Mouse (Mus musculus): ENCODE measurements around the gene Pou6f2. TPM values are rescaled to one million over a fixed set of nuclear protein-coding genes. Genes with fewer than 3 reads are reported as not detected.
A peak's percentile ranks its signal among the peaks of the same experiment; 100 is the strongest.

Gene Pou6f2
- polyA plus RNA-seq, 1 experiment from 2014 or later, result not detected

- H3K9me3 ChIP-seq (ENCODE audit: control insufficient read depth), result no peaks in the 10 kb centered on the region
- no peak overlapping the region for H3K27ac ChIP-seq (ENCODE audit: low read depth, low read length)
- no peak for TF ChIP-seq CTCF (IDR thresholded peaks at IDR 0.05; ENCODE audit: low read depth)
- no peak overlapping the region for H3K4me3 ChIP-seq (ENCODE audit: low read depth, low read length)
- ATAC-seq, result no peak
- no peaks in the 10 kb centered on the region for H3K4me1 ChIP-seq (replicated peaks; ENCODE audit: control insufficient read depth, insufficient read depth, low read length)
- 79% methylated on average over 5 of the region's 5 CpGs for WGBS
- no peaks in the 10 kb centered on the region for H3K36me3 ChIP-seq (ENCODE audit: control insufficient read depth, insufficient read depth)
- H3K27me3 ChIP-seq (replicated peaks; ENCODE audit: control insufficient read depth, insufficient read depth, low read length), result no peaks in the 10 kb centered on the region
- no peak overlapping the region for H3K4me2 ChIP-seq (replicated peaks; ENCODE audit: low read depth)
- no peak overlapping the region for H3K9ac ChIP-seq (ENCODE audit: low read depth, low read length)
Observed at GRCm38 (mm10) chr13:18282361-18282982, 115.0 kb downstream of the Pou6f2 start.

GRCm38 (mm10) chr13:18281084-18281483 is 116.4 kb downstream of the Pou6f2 start:
- Histone ChIP-seq H3K9me3 (ENCODE audit: control insufficient read depth) (no peaks in the 10 kb centered on the region), H3K36me3 (ENCODE audit: control insufficient read depth, insufficient read depth) (no peaks in the 10 kb centered on the region), H3K4me1 (replicated peaks; ENCODE audit: control insufficient read depth, insufficient read depth, low read length) (no peaks in the 10 kb centered on the region), H3K27me3 (replicated peaks; ENCODE audit: control insufficient read depth, insufficient read depth, low read length) (no peaks in the 10 kb centered on the region), H3K9ac (ENCODE audit: low read depth, low read length) (no peak overlapping the region), H3K4me2 (replicated peaks; ENCODE audit: low read depth) (no peak overlapping the region), H3K4me3 (ENCODE audit: low read depth, low read length) (no peak overlapping the region), H3K27ac (ENCODE audit: low read depth, low read length) (no peak overlapping the region)
- 56% methylated on average over 3 of the region's 3 CpGs for WGBS
- no peak for ATAC-seq
- no peak for TF ChIP-seq CTCF (IDR thresholded peaks at IDR 0.05; ENCODE audit: low read depth)

GRCm38 (mm10) chr13:18253131-18253530 is 144.4 kb downstream of the Pou6f2 start:
- Histone ChIP-seq H3K36me3 (ENCODE audit: control insufficient read depth, insufficient read depth) (no peaks in the 10 kb centered on the region), H3K4me2 (replicated peaks; ENCODE audit: low read depth) (no peak overlapping the region), H3K27me3 (replicated peaks; ENCODE audit: control insufficient read depth, insufficient read depth, low read length) (no peaks in the 10 kb centered on the region), H3K9me3 (ENCODE audit: control insufficient read depth) (no peaks in the 10 kb centered on the region), H3K4me3 (ENCODE audit: low read depth, low read length) (no peak overlapping the region), H3K4me1 (replicated peaks; ENCODE audit: control insufficient read depth, insufficient read depth, low read length) (no peaks in the 10 kb centered on the region), H3K27ac (ENCODE audit: low read depth, low read length) (no peak overlapping the region), H3K9ac (ENCODE audit: low read depth, low read length) (no peak overlapping the region)
- 90% methylated on average over 3 of the region's 3 CpGs for WGBS
- ATAC-seq, result no peak
- TF ChIP-seq CTCF (IDR thresholded peaks at IDR 0.05; ENCODE audit: low read depth), result no peak

GRCm38 (mm10) chr13:18218566-18219234 is 178.8 kb downstream of the Pou6f2 start:
- H3K4me1 ChIP-seq (replicated peaks; ENCODE audit: control insufficient read depth, insufficient read depth, low read length), result no peaks in the 10 kb centered on the region
- no peaks in the 10 kb centered on the region for H3K36me3 ChIP-seq (ENCODE audit: control insufficient read depth, insufficient read depth)
- no peak overlapping the region for H3K27ac ChIP-seq (ENCODE audit: low read depth, low read length)
- no peaks in the 10 kb centered on the region for H3K27me3 ChIP-seq (replicated peaks; ENCODE audit: control insufficient read depth, insufficient read depth, low read length)
- no peaks in the 10 kb centered on the region for H3K9me3 ChIP-seq (ENCODE audit: control insufficient read depth)
- 13% methylated on average over 22 of the region's 22 CpGs for WGBS
- peak; percentile 34 for TF ChIP-seq CTCF (IDR thresholded peaks at IDR 0.05; ENCODE audit: low read depth)
- no peak overlapping the region for H3K9ac ChIP-seq (ENCODE audit: low read depth, low read length)
- H3K4me2 ChIP-seq (replicated peaks; ENCODE audit: low read depth), result no peak overlapping the region
- no peak overlapping the region for H3K4me3 ChIP-seq (ENCODE audit: low read depth, low read length)
- ATAC-seq, result no peak

- no peaks in the 10 kb centered on the region for H3K36me3 ChIP-seq (ENCODE audit: control insufficient read depth, insufficient read depth)
- H3K4me1 ChIP-seq (replicated peaks; ENCODE audit: control insufficient read depth, insufficient read depth, low read length), result no peaks in the 10 kb centered on the region
- 92% methylated on average over 14 of the region's 14 CpGs for WGBS
- H3K27ac ChIP-seq (ENCODE audit: low read depth, low read length), result no peak overlapping the region
- no peak overlapping the region for H3K4me2 ChIP-seq (replicated peaks; ENCODE audit: low read depth)
- H3K9me3 ChIP-seq (ENCODE audit: control insufficient read depth), result no peaks in the 10 kb centered on the region
- H3K9ac ChIP-seq (ENCODE audit: low read depth, low read length), result no peak overlapping the region
- no peak for TF ChIP-seq CTCF (IDR thresholded peaks at IDR 0.05; ENCODE audit: low read depth)
- ATAC-seq, result no peak
- no peaks in the 10 kb centered on the region for H3K27me3 ChIP-seq (replicated peaks; ENCODE audit: control insufficient read depth, insufficient read depth, low read length)
- no peak overlapping the region for H3K4me3 ChIP-seq (ENCODE audit: low read depth, low read length)
Observed at GRCm38 (mm10) chr13:18211242-18211641, 186.2 kb downstream of the Pou6f2 start.

GRCm38 (mm10) chr13:18204476-18205250 is 192.8 kb downstream of the Pou6f2 start:
- WGBS, result 67% methylated on average over 8 of the region's 8 CpGs
- TF ChIP-seq CTCF (IDR thresholded peaks at IDR 0.05; ENCODE audit: low read depth), result no peak
- Histone ChIP-seq H3K9me3 (ENCODE audit: control insufficient read depth) (no peaks in the 10 kb centered on the region), H3K27me3 (replicated peaks; ENCODE audit: control insufficient read depth, insufficient read depth, low read length) (no peaks in the 10 kb centered on the region), H3K4me2 (replicated peaks; ENCODE audit: low read depth) (no peak overlapping the region), H3K27ac (ENCODE audit: low read depth, low read length) (no peak overlapping the region), H3K4me3 (ENCODE audit: low read depth, low read length) (no peak overlapping the region), H3K4me1 (replicated peaks; ENCODE audit: control insufficient read depth, insufficient read depth, low read length) (no peaks in the 10 kb centered on the region), H3K36me3 (ENCODE audit: control insufficient read depth, insufficient read depth) (no peaks in the 10 kb centered on the region), H3K9ac (ENCODE audit: low read depth, low read length) (no peak overlapping the region)
- ATAC-seq, result no peak

Measured in intestine, postnatal 0 days (tissue).